Mouse (Mus musculus) right cerebral cortex, postnatal 4 days (tissue): ENCODE results near the gene Ccdc177.

Source experiments
- DNase-seq: peaks from one replicate; pipeline ENCODE4 v3.0.0-alpha.2; 2022

Ccdc177 gene

GRCm38 (mm10) chr12:80734526-80735470, 25.7 kb downstream of the Ccdc177 start:
- DNase-seq: no peak

GRCm38 (mm10) chr12:80730567-80730966, 29.9 kb downstream of the Ccdc177 start:
- DNase-seq: peak; percentile 69

GRCm38 (mm10) chr12:80729758-80730530, 30.5 kb downstream of the Ccdc177 start:
- peak; percentile 42 for DNase-seq

- DNase-seq: no peak
These were observed 31.7 kb downstream of the Ccdc177 start for GRCm38 (mm10) chr12:80728814-80729213.

GRCm38 (mm10) chr12:80728207-80728606, 32.3 kb downstream of the Ccdc177 start:
- no peak for DNase-seq

GRCm38 (mm10) chr12:80724853-80725559, 35.5 kb downstream of the Ccdc177 start:
- peak; percentile 96 for DNase-seq

GRCm38 (mm10) chr12:80721458-80721857, 39.0 kb downstream of the Ccdc177 start:
- no peak for DNase-seq

GRCm38 (mm10) chr12:80720507-80720906, 40.0 kb downstream of the Ccdc177 start:
- no peak for DNase-seq

GRCm38 (mm10) chr12:80719141-80719540, 41.3 kb downstream of the Ccdc177 start:
- no peak for DNase-seq

- no peak for DNase-seq
These were observed 44.6 kb downstream of the Ccdc177 start for GRCm38 (mm10) chr12:80715915-80716314.

GRCm38 (mm10) chr12:80706915-80707604, 53.4 kb downstream of the Ccdc177 start:
- DNase-seq: peak; percentile 41

GRCm38 (mm10) chr12:80706208-80706914, 54.1 kb downstream of the Ccdc177 start:
- DNase-seq: no peak
